Mouse (Mus musculus): ENCODE data around the gene Slc39a13.
"Not testable (repeated sequence)": the region's sequence is repeated elsewhere in the genome, so short reads cannot be mapped to it uniquely, and the experiment has no call there.

Gene Slc39a13

GRCm38 (mm10) chr2:91064211-91064610 is 6.0 kb downstream of the Slc39a13 start:
- DNase-seq (ENCODE audit: low read depth), result no peak

- DNase-seq (ENCODE audit: low read depth), result no peak
Measured at GRCm38 (mm10) chr2:91062779-91063606, 7.2 kb downstream of the Slc39a13 start.

- DNase-seq (ENCODE audit: low read depth), result no peak
Measured at GRCm38 (mm10) chr2:91061849-91062481, 8.3 kb downstream of the Slc39a13 start.

GRCm38 (mm10) chr2:91060544-91061355 is 9.5 kb downstream of the Slc39a13 start:
- DNase-seq (ENCODE audit: low read depth), result peak; percentile 64

GRCm38 (mm10) chr2:91059376-91059775 is 10.8 kb downstream of the Slc39a13 start:
- DNase-seq (ENCODE audit: low read depth), result no peak

- no peak for DNase-seq (ENCODE audit: low read depth)
Measured at GRCm38 (mm10) chr2:91058435-91058834, 11.8 kb downstream of the Slc39a13 start.

- peak; percentile 88 for DNase-seq (ENCODE audit: low read depth)
Measured at GRCm38 (mm10) chr2:91053934-91054382, 16.3 kb downstream of the Slc39a13 start, which contains the start of gene Psmc3. Psmc3 (plus strand) TSS chr2:91054009.

- DNase-seq (ENCODE audit: low read depth), result no peak
Measured at GRCm38 (mm10) chr2:91053181-91053933, 16.9 kb downstream of the Slc39a13 start.

GRCm38 (mm10) chr2:91052752-91053151 is 17.5 kb downstream of the Slc39a13 start:
- no peak for DNase-seq (ENCODE audit: low read depth)

- no peak for DNase-seq (ENCODE audit: low read depth)
Measured at GRCm38 (mm10) chr2:91051917-91052316, 18.3 kb downstream of the Slc39a13 start.

GRCm38 (mm10) chr2:91047359-91047758 is 22.9 kb downstream of the Slc39a13 start:
- DNase-seq (ENCODE audit: low read depth), result no peak

GRCm38 (mm10) chr2:91045805-91046204 is 24.4 kb downstream of the Slc39a13 start:
- DNase-seq (ENCODE audit: low read depth), result not testable (repeated sequence)

GRCm38 (mm10) chr2:91044727-91045126 is 25.5 kb downstream of the Slc39a13 start:
- DNase-seq (ENCODE audit: low read depth), result no peak

- no peak for DNase-seq (ENCODE audit: low read depth)
Measured at GRCm38 (mm10) chr2:91042651-91043398, 27.4 kb downstream of the Slc39a13 start.

- DNase-seq (ENCODE audit: low read depth), result no peak
Measured at GRCm38 (mm10) chr2:91041786-91042185, 28.4 kb downstream of the Slc39a13 start.

- no peak for DNase-seq (ENCODE audit: low read depth)
Measured at GRCm38 (mm10) chr2:91035385-91035784, 34.8 kb downstream of the Slc39a13 start, which contains the start of gene Rapsn. Rapsn (plus strand) TSS chr2:91035620.

- no peak for DNase-seq (ENCODE audit: low read depth)
Measured at GRCm38 (mm10) chr2:91033000-91033399, 37.2 kb downstream of the Slc39a13 start.

- DNase-seq (ENCODE audit: low read depth), result no peak
Measured at GRCm38 (mm10) chr2:91031216-91031615, 39.0 kb downstream of the Slc39a13 start.

GRCm38 (mm10) chr2:91027391-91028214 is 42.6 kb downstream of the Slc39a13 start:
- DNase-seq (ENCODE audit: low read depth), result peak; percentile 73

GRCm38 (mm10) chr2:91026491-91026890 is 43.7 kb downstream of the Slc39a13 start:
- DNase-seq (ENCODE audit: low read depth), result no peak

Measured in c-Kit-positive CD71-positive TER-119-negative erythroid progenitor cells, embryonic 14.5 days (primary cell).